Mouse (Mus musculus): Measurements from ENCODE around the gene Hmcn2. TPM values are rescaled to one million over a fixed set of nuclear protein-coding genes. Genes with fewer than 3 reads are reported as not detected.
A peak's percentile ranks its signal among the peaks of the same experiment; 100 is the strongest.

Gene Hmcn2
- 0.47 and 0.53 TPM in 2 replicates for polyA plus RNA-seq (2015; fragmentation: Nextera tagmentation; extraction: Ambion mirVana)

GRCm38 (mm10) chr2:31314007-31314465 is at the start of gene Hmcn2:
TSS of gene Hmcn2 (plus strand) at chr2:31314415.
- Histone ChIP-seq H3K4me1 (peaks cover 9% of the 10 kb centered on the region), H3K36me3 (no peaks in the 10 kb centered on the region), H3K9me3 (replicated peaks) (no peaks in the 10 kb centered on the region), H3K27me3 (peaks cover 77% of the 10 kb centered on the region), H3K27ac (replicated peaks) (no peak within 1 kb of the TSS), H3K9ac (no peak within 1 kb of the TSS), H3K4me3 (replicated peaks) (peak within 1 kb of the TSS; percentile 24), H3K4me2 (replicated peaks) (peak within 1 kb of the TSS; percentile 36)
- WGBS: under 1% methylated on average over 33 of the region's 33 CpGs
- ATAC-seq (ENCODE audit: insufficient number of reproducible peaks, low FRiP score, low TSS enrichment, low read depth): no peak

DNA sequence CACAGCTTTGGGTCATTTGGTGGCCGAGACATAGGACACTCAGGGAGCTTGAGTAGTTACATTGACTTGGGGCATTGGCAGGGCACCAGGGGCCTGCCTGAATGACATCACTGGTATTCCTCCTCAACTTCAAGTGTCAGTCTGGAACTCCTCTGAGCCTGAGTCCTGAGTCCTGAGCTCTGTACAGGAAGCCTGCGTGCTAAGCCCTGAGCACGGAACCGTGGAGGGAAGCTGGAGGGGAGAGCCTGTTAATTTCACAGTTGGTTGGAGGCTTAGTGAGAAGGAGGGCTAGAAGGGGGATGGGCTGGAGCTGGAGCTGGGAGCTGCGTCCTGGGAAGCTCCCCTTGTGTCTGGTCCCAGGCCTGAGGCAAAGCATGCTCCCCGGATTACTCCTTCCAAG is 46.8 kb upstream of the Hmcn2 start:
- H3K4me1 ChIP-seq: peaks cover 64% of the 10 kb centered on the region
- 26% methylated on average over 6 of the region's 6 CpGs for WGBS
- 0 out of 2 replicates have a peak, but pooled peaks cover 7% of the 10 kb centered on the region for H3K36me3 ChIP-seq
- H3K9me3 ChIP-seq (replicated peaks): no peaks in the 10 kb centered on the region
- H3K27me3 ChIP-seq: no peaks in the 10 kb centered on the region
- no peak overlapping the region for H3K9ac ChIP-seq
- H3K27ac ChIP-seq (replicated peaks): no peak overlapping the region
- no peak overlapping the region for H3K4me3 ChIP-seq (replicated peaks)
- no peak overlapping the region for H3K4me2 ChIP-seq (replicated peaks)
- ATAC-seq (ENCODE audit: insufficient number of reproducible peaks, low FRiP score, low TSS enrichment, low read depth): no peak

GRCm38 (mm10) chr2:31268631-31269030 is 45.6 kb upstream of the Hmcn2 start:
- H3K4me2 ChIP-seq (replicated peaks): no peak overlapping the region
- 0 out of 2 replicates have a peak, but pooled peaks cover 7% of the 10 kb centered on the region for H3K36me3 ChIP-seq
- WGBS: 31% methylated on average over 5 of the region's 5 CpGs
- no peaks in the 10 kb centered on the region for H3K27me3 ChIP-seq
- H3K4me3 ChIP-seq (replicated peaks): no peak overlapping the region
- no peaks in the 10 kb centered on the region for H3K9me3 ChIP-seq (replicated peaks)
- no peak for ATAC-seq (ENCODE audit: insufficient number of reproducible peaks, low FRiP score, low TSS enrichment, low read depth)
- H3K27ac ChIP-seq (replicated peaks): no peak overlapping the region
- H3K9ac ChIP-seq: no peak overlapping the region
- H3K4me1 ChIP-seq: peaks cover 52% of the 10 kb centered on the region

- H3K4me1 ChIP-seq: peaks cover 47% of the 10 kb centered on the region
- no peak for ATAC-seq (ENCODE audit: insufficient number of reproducible peaks, low FRiP score, low TSS enrichment, low read depth)
- no peak overlapping the region for H3K4me3 ChIP-seq (replicated peaks)
- WGBS: 92% methylated on average over 6 of the region's 6 CpGs
- no peaks in the 10 kb centered on the region for H3K9me3 ChIP-seq (replicated peaks)
- H3K4me2 ChIP-seq (replicated peaks): no peak overlapping the region
- H3K9ac ChIP-seq: no peak overlapping the region
- no peaks in the 10 kb centered on the region for H3K27me3 ChIP-seq
- H3K27ac ChIP-seq (replicated peaks): no peak overlapping the region
- H3K36me3 ChIP-seq: 0 out of 2 replicates have a peak, but pooled peaks cover 7% of the 10 kb centered on the region
These were observed 45.0 kb upstream of the Hmcn2 start for GRCm38 (mm10) chr2:31269188-31269587.

DNA sequence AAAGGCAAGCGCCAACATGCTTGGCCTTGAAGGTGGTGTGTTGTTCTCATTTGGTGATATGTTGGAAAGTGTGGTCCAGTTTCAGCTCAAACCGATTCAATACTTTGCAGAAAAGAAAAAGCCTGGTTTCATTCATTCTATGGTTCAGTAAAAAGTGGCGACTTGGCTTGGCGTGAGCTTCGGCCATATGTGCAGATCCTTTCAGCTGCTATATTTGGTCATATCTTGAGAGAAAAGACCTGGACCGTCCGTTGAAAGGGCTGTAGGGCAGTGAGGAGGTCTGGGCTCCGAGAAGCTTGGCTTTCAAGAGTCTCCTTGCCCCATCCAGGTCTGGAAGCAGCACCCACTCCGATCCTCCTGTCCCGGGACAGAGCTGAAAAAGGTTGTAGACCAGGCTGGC is 44.4 kb upstream of the Hmcn2 start:
- no peak for ATAC-seq (ENCODE audit: insufficient number of reproducible peaks, low FRiP score, low TSS enrichment, low read depth)

GRCm38 (mm10) chr2:31270470-31270869 is 43.7 kb upstream of the Hmcn2 start:
- Histone ChIP-seq H3K4me2 (replicated peaks) (no peak overlapping the region), H3K27me3 (no peaks in the 10 kb centered on the region), H3K9ac (no peak overlapping the region), H3K27ac (replicated peaks) (no peak overlapping the region), H3K36me3 (peaks cover 8% of the 10 kb centered on the region; the same call in 1 of the 2 replicates), H3K4me1 (peaks cover 35% of the 10 kb centered on the region), H3K9me3 (replicated peaks) (no peaks in the 10 kb centered on the region), H3K4me3 (replicated peaks) (no peak overlapping the region)
- ATAC-seq (ENCODE audit: insufficient number of reproducible peaks, low FRiP score, low TSS enrichment, low read depth): no peak
- 88% methylated on average over 8 of the region's 8 CpGs for WGBS

More for the DNA sequence above, 44.4 kb upstream of the Hmcn2 start:
- H3K4me2 ChIP-seq (replicated peaks): no peak overlapping the region
- H3K9me3 ChIP-seq (replicated peaks): no peaks in the 10 kb centered on the region
- no peak overlapping the region for H3K4me3 ChIP-seq (replicated peaks)
- WGBS: 93% methylated on average over 10 of the region's 10 CpGs
- H3K27me3 ChIP-seq: no peaks in the 10 kb centered on the region
- H3K27ac ChIP-seq (replicated peaks): no peak overlapping the region
- H3K36me3 ChIP-seq: 0 out of 2 replicates have a peak, but pooled peaks cover 7% of the 10 kb centered on the region
- H3K9ac ChIP-seq: no peak overlapping the region
- H3K4me1 ChIP-seq: peaks cover 40% of the 10 kb centered on the region

- WGBS: 90% methylated on average over 1 of the region's 1 CpGs
- H3K27ac ChIP-seq (replicated peaks): no peak overlapping the region
- H3K9ac ChIP-seq: no peak overlapping the region
- no peak overlapping the region for H3K4me3 ChIP-seq (replicated peaks)
- ATAC-seq (ENCODE audit: insufficient number of reproducible peaks, low FRiP score, low TSS enrichment, low read depth): no peak
- H3K36me3 ChIP-seq: peaks cover 14% of the 10 kb centered on the region; the same call in 1 of the 2 replicates
- H3K27me3 ChIP-seq: no peaks in the 10 kb centered on the region
- H3K4me1 ChIP-seq: peaks cover 29% of the 10 kb centered on the region
- no peak overlapping the region for H3K4me2 ChIP-seq (replicated peaks)
- no peaks in the 10 kb centered on the region for H3K9me3 ChIP-seq (replicated peaks)
These were observed 43.1 kb upstream of the Hmcn2 start for GRCm38 (mm10) chr2:31271071-31271470.

DNA sequence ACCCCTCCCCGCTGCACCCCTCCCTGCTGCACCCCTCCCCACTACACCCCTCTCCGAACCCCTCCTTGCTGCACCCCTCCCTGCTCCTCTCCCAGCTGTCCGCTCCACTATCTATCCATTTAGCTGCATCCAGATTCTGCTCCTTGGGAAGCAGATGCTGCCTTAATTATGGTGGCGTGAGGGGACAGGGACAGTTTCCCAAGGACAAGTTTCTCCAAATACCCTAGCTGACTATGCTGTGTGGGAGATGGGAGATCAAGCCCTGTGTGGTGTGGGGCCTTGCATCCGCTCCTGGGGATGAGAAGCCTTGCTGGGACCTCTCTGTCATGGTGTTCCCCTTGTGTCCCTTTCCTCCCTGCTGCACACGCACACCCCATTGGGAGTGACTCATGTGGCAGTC is 39.2 kb upstream of the Hmcn2 start:
- Histone ChIP-seq H3K4me2 (replicated peaks) (no peak overlapping the region), H3K9ac (no peak overlapping the region), H3K4me1 (no peaks in the 10 kb centered on the region), H3K36me3 (peaks cover 14% of the 10 kb centered on the region; the same call in 1 of the 2 replicates), H3K4me3 (replicated peaks) (no peak overlapping the region), H3K9me3 (replicated peaks) (no peaks in the 10 kb centered on the region), H3K27me3 (no peaks in the 10 kb centered on the region), H3K27ac (replicated peaks) (no peak overlapping the region)
- WGBS: 85% methylated on average over 6 of the region's 6 CpGs
- no peak for ATAC-seq (ENCODE audit: insufficient number of reproducible peaks, low FRiP score, low TSS enrichment, low read depth)

- Histone ChIP-seq H3K9ac (no peak overlapping the region), H3K9me3 (replicated peaks) (no peaks in the 10 kb centered on the region), H3K4me3 (replicated peaks) (no peak overlapping the region), H3K4me1 (no peaks in the 10 kb centered on the region), H3K27me3 (no peaks in the 10 kb centered on the region), H3K27ac (replicated peaks) (no peak overlapping the region), H3K36me3 (peaks cover 22% of the 10 kb centered on the region), H3K4me2 (replicated peaks) (no peak overlapping the region)
- no peak for ATAC-seq (ENCODE audit: insufficient number of reproducible peaks, low FRiP score, low TSS enrichment, low read depth)
- 61% methylated on average over 6 of the region's 6 CpGs for WGBS
These were observed 36.4 kb upstream of the Hmcn2 start for GRCm38 (mm10) chr2:31277810-31278209.

DNA sequence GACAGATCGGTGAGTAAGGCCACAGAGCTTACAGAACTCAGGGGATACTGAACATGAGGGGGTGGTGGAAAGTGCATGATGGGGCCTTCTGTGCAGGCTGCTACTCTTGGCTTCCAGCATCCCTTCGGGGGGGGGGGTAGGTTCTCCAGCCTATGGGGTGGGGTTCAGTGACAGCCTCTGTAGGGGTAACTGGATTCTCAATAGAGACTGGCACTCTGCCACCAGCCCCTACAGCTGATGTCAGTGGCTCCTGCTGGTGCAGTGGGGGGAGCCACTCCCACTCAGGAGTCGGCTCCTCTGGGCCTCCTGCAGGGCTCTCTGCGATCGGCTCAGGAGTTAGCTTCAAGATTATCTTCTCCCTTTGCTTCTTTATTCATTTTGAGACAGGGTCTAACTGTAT is 35.7 kb upstream of the Hmcn2 start:
- Histone ChIP-seq H3K4me1 (no peaks in the 10 kb centered on the region), H3K4me2 (replicated peaks) (no peak overlapping the region), H3K9me3 (replicated peaks) (no peaks in the 10 kb centered on the region), H3K27ac (replicated peaks) (no peak overlapping the region), H3K4me3 (replicated peaks) (no peak overlapping the region), H3K27me3 (no peaks in the 10 kb centered on the region), H3K36me3 (peaks cover 29% of the 10 kb centered on the region), H3K9ac (no peak overlapping the region)
- WGBS: 68% methylated on average over 5 of the region's 5 CpGs
- ATAC-seq (ENCODE audit: insufficient number of reproducible peaks, low FRiP score, low TSS enrichment, low read depth): no peak

DNA sequence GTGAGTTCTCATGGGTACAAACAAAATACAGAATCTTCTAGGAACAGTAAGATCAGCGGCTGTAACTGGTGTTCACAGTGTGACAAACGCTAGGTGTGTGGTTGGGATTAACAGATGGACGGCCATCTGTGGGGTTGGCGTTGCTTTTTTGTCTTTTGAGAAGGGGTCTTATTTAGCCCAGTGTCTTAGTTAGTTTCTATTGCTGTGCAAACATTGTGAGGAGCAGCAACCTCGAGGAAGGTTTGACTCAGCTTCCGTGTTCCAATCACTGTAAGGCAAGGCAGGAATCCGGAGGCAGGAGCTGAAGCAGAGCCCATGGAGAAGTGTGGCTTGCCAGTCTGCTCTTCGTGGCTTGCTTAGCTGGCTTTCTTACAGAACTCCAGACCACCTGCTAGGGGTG is 33.1 kb upstream of the Hmcn2 start:
- WGBS: 85% methylated on average over 8 of the region's 8 CpGs
- no peak overlapping the region for H3K9ac ChIP-seq
- no peak overlapping the region for H3K4me2 ChIP-seq (replicated peaks)
- ATAC-seq (ENCODE audit: insufficient number of reproducible peaks, low FRiP score, low TSS enrichment, low read depth): no peak
- H3K27ac ChIP-seq (replicated peaks): no peak overlapping the region
- no peaks in the 10 kb centered on the region for H3K9me3 ChIP-seq (replicated peaks)
- H3K4me3 ChIP-seq (replicated peaks): no peak overlapping the region
- no peaks in the 10 kb centered on the region for H3K27me3 ChIP-seq
- no peaks in the 10 kb centered on the region for H3K4me1 ChIP-seq
- peaks cover 41% of the 10 kb centered on the region for H3K36me3 ChIP-seq

GRCm38 (mm10) chr2:31282266-31282665 is 31.9 kb upstream of the Hmcn2 start:
- peaks cover 52% of the 10 kb centered on the region for H3K36me3 ChIP-seq

More at GRCm38 (mm10) chr2:31282266-31282665, 31.9 kb upstream of the Hmcn2 start:
- H3K27me3 ChIP-seq: no peaks in the 10 kb centered on the region
- H3K4me3 ChIP-seq (replicated peaks): no peak overlapping the region
- 49% methylated on average over 7 of the region's 7 CpGs for WGBS
- no peak overlapping the region for H3K9ac ChIP-seq
- H3K27ac ChIP-seq (replicated peaks): no peak overlapping the region
- no peak overlapping the region for H3K4me2 ChIP-seq (replicated peaks)
- ATAC-seq (ENCODE audit: insufficient number of reproducible peaks, low FRiP score, low TSS enrichment, low read depth): no peak
- no peaks in the 10 kb centered on the region for H3K4me1 ChIP-seq
- H3K9me3 ChIP-seq (replicated peaks): no peaks in the 10 kb centered on the region
